Mouse (Mus musculus): ENCODE results near the gene Rel. TPM values are rescaled to one million over a fixed set of nuclear protein-coding genes. Genes with fewer than 3 reads are reported as not detected.

The Rel gene
- polyA plus RNA-seq, 1 experiment from 2014 or later: 0.68 TPM

- Histone ChIP-seq H3K36me3 (ENCODE audit: control insufficient read depth, insufficient read depth) (peaks cover 8% of the 10 kb centered on the region), H3K9me3 (replicated peaks; ENCODE audit: control insufficient read depth, low read length) (no peaks in the 10 kb centered on the region), H3K4me2 (ENCODE audit: low read depth, low read length) (no peak overlapping the region), H3K27ac (ENCODE audit: low read length) (no peak overlapping the region), H3K9ac (ENCODE audit: low read depth, low read length) (no peak overlapping the region), H3K4me1 (ENCODE audit: control insufficient read depth, low read depth, low read length) (no peaks in the 10 kb centered on the region), H3K27me3 (ENCODE audit: control insufficient read depth, insufficient read depth, low read depth, low read length) (no peaks in the 10 kb centered on the region), H3K4me3 (ENCODE audit: low read depth, low read length) (no peak overlapping the region)
- WGBS (ENCODE audit: insufficient replicate concordance): 79% methylated on average over 3 of the region's 3 CpGs
- ATAC-seq (ENCODE audit: low read depth): no peak
Observed at GRCm38 (mm10) chr11:23712299-23712698, 58.5 kb downstream of the Rel start.

- no peak overlapping the region for H3K27ac ChIP-seq (ENCODE audit: low read length)
- H3K4me2 ChIP-seq (ENCODE audit: low read depth, low read length): no peak overlapping the region
- H3K27me3 ChIP-seq (ENCODE audit: control insufficient read depth, insufficient read depth, low read depth, low read length): no peaks in the 10 kb centered on the region
- H3K4me1 ChIP-seq (ENCODE audit: control insufficient read depth, low read depth, low read length): no peaks in the 10 kb centered on the region
- H3K4me3 ChIP-seq (ENCODE audit: low read depth, low read length): no peak overlapping the region
- peaks cover 6% of the 10 kb centered on the region; the same call in 1 of the 2 replicates for H3K36me3 ChIP-seq (ENCODE audit: control insufficient read depth, insufficient read depth)
- 74% methylated on average over 7 of the region's 7 CpGs for WGBS (ENCODE audit: insufficient replicate concordance)
- no peak overlapping the region for H3K9ac ChIP-seq (ENCODE audit: low read depth, low read length)
- ATAC-seq (ENCODE audit: low read depth): no peak
- no peaks in the 10 kb centered on the region for H3K9me3 ChIP-seq (replicated peaks; ENCODE audit: control insufficient read depth, low read length)
Observed at GRCm38 (mm10) chr11:23704604-23705294, 66.0 kb downstream of the Rel start.

DNA sequence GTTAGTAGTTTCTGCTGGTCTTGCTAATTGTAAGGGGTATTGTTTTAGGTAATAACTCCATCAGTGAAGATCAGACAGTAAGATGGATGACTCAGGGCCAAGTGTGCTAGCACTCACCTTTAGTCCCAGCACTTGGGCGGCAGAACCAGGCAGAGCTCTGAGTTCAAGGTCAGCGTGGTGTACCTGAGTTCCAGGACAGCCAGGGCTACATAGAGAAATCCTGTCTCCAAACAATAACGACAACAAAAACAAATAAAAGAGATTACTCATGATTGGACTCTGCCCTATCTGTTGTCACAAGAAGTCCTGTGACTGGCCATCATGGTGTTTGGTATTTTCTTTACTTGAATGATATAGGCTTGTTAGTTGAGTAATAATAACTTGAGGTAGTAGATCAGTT is 68.9 kb downstream of the Rel start:
- Histone ChIP-seq H3K27me3 (ENCODE audit: control insufficient read depth, insufficient read depth, low read depth, low read length) (no peaks in the 10 kb centered on the region), H3K4me1 (ENCODE audit: control insufficient read depth, low read depth, low read length) (no peaks in the 10 kb centered on the region), H3K4me2 (ENCODE audit: low read depth, low read length) (no peak overlapping the region), H3K36me3 (ENCODE audit: control insufficient read depth, insufficient read depth) (0 out of 2 replicates have a peak, but pooled peaks cover 2% of the 10 kb centered on the region), H3K9ac (ENCODE audit: low read depth, low read length) (no peak overlapping the region), H3K4me3 (ENCODE audit: low read depth, low read length) (no peak overlapping the region), H3K9me3 (replicated peaks; ENCODE audit: control insufficient read depth, low read length) (no peaks in the 10 kb centered on the region), H3K27ac (ENCODE audit: low read length) (no peak overlapping the region)
- ATAC-seq (ENCODE audit: low read depth): no peak
- WGBS (ENCODE audit: insufficient replicate concordance): 68% methylated on average over 3 of the region's 3 CpGs

- no peak for ATAC-seq (ENCODE audit: low read depth)
- Histone ChIP-seq H3K9ac (ENCODE audit: low read depth, low read length) (no peak overlapping the region), H3K27me3 (ENCODE audit: control insufficient read depth, insufficient read depth, low read depth, low read length) (no peaks in the 10 kb centered on the region), H3K27ac (ENCODE audit: low read length) (no peak overlapping the region), H3K4me3 (ENCODE audit: low read depth, low read length) (no peak overlapping the region), H3K4me1 (ENCODE audit: control insufficient read depth, low read depth, low read length) (no peaks in the 10 kb centered on the region), H3K4me2 (ENCODE audit: low read depth, low read length) (no peak overlapping the region), H3K9me3 (replicated peaks; ENCODE audit: control insufficient read depth, low read length) (no peaks in the 10 kb centered on the region), H3K36me3 (ENCODE audit: control insufficient read depth, insufficient read depth) (0 out of 2 replicates have a peak, but pooled peaks cover 2% of the 10 kb centered on the region)
- WGBS (ENCODE audit: insufficient replicate concordance): 57% methylated on average over 3 of the region's 3 CpGs
Observed at GRCm38 (mm10) chr11:23699414-23700095, 71.2 kb downstream of the Rel start.

- 66% methylated on average over 2 of the region's 2 CpGs for WGBS (ENCODE audit: insufficient replicate concordance)
- no peak overlapping the region for H3K27ac ChIP-seq (ENCODE audit: low read length)
- no peak for ATAC-seq (ENCODE audit: low read depth)
Observed at GRCm38 (mm10) chr11:23698526-23698925, 72.2 kb downstream of the Rel start.

DNA sequence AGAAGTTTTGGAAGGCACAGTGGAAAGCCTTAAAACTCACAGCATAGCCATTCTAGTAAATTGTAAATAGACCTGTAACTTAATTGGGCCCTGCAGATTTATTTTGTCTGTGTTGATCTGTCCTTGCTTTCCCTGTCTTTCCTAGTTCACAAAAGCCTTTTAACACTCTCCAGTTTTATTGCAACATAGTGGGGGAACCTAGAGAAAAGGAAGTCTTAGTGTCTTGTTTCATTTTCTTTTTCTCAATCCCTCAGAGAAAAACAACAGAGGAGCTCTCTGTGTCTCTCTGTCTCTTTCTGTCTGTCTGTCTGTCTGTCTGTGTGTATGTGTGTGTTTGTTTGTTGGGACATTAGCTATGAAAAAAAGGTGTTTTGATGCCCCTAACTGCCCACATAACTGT is 74.9 kb downstream of the Rel start:
- no peak for ATAC-seq (ENCODE audit: low read depth)
- Histone ChIP-seq H3K27me3 (ENCODE audit: control insufficient read depth, insufficient read depth, low read depth, low read length) (no peaks in the 10 kb centered on the region), H3K4me2 (ENCODE audit: low read depth, low read length) (no peak overlapping the region)

More at GRCm38 (mm10) chr11:23698526-23698925, 72.2 kb downstream of the Rel start:
- Histone ChIP-seq H3K4me3 (ENCODE audit: low read depth, low read length) (no peak overlapping the region), H3K4me2 (ENCODE audit: low read depth, low read length) (no peak overlapping the region), H3K4me1 (ENCODE audit: control insufficient read depth, low read depth, low read length) (no peaks in the 10 kb centered on the region), H3K9me3 (replicated peaks; ENCODE audit: control insufficient read depth, low read length) (no peaks in the 10 kb centered on the region), H3K36me3 (ENCODE audit: control insufficient read depth, insufficient read depth) (0 out of 2 replicates have a peak, but pooled peaks cover 2% of the 10 kb centered on the region), H3K27me3 (ENCODE audit: control insufficient read depth, insufficient read depth, low read depth, low read length) (no peaks in the 10 kb centered on the region), H3K9ac (ENCODE audit: low read depth, low read length) (no peak overlapping the region)

GRCm38 (mm10) chr11:23693286-23693685 is 77.5 kb downstream of the Rel start:
- Histone ChIP-seq H3K4me2 (ENCODE audit: low read depth, low read length) (no peak overlapping the region), H3K36me3 (ENCODE audit: control insufficient read depth, insufficient read depth) (no peaks in the 10 kb centered on the region), H3K27me3 (ENCODE audit: control insufficient read depth, insufficient read depth, low read depth, low read length) (no peaks in the 10 kb centered on the region), H3K4me3 (ENCODE audit: low read depth, low read length) (no peak overlapping the region), H3K27ac (ENCODE audit: low read length) (no peak overlapping the region), H3K4me1 (ENCODE audit: control insufficient read depth, low read depth, low read length) (no peaks in the 10 kb centered on the region; the same call in 1 of the 2 replicates), H3K9ac (ENCODE audit: low read depth, low read length) (no peak overlapping the region), H3K9me3 (replicated peaks; ENCODE audit: control insufficient read depth, low read length) (no peaks in the 10 kb centered on the region)
- WGBS (ENCODE audit: insufficient replicate concordance): 61% methylated on average over 2 of the region's 2 CpGs
- no peak for ATAC-seq (ENCODE audit: low read depth)

More for the DNA sequence above, 74.9 kb downstream of the Rel start:
- no peak overlapping the region for H3K9ac ChIP-seq (ENCODE audit: low read depth, low read length)
- no peak overlapping the region for H3K27ac ChIP-seq (ENCODE audit: low read length)
- no peaks in the 10 kb centered on the region for H3K9me3 ChIP-seq (replicated peaks; ENCODE audit: control insufficient read depth, low read length)
- H3K4me1 ChIP-seq (ENCODE audit: control insufficient read depth, low read depth, low read length): no peaks in the 10 kb centered on the region; the same call in 1 of the 2 replicates
- H3K4me3 ChIP-seq (ENCODE audit: low read depth, low read length): no peak overlapping the region
- no peaks in the 10 kb centered on the region for H3K36me3 ChIP-seq (ENCODE audit: control insufficient read depth, insufficient read depth)

- no peak overlapping the region for H3K4me2 ChIP-seq (ENCODE audit: low read depth, low read length)
- H3K27ac ChIP-seq (ENCODE audit: low read length): no peak overlapping the region
- no peaks in the 10 kb centered on the region; the same call in 1 of the 2 replicates for H3K4me1 ChIP-seq (ENCODE audit: control insufficient read depth, low read depth, low read length)
- 54% methylated on average over 1 of the region's 1 CpGs for WGBS (ENCODE audit: insufficient replicate concordance)
- H3K27me3 ChIP-seq (ENCODE audit: control insufficient read depth, insufficient read depth, low read depth, low read length): no peaks in the 10 kb centered on the region
- H3K4me3 ChIP-seq (ENCODE audit: low read depth, low read length): no peak overlapping the region
- ATAC-seq (ENCODE audit: low read depth): no peak
- H3K9me3 ChIP-seq (replicated peaks; ENCODE audit: control insufficient read depth, low read length): no peaks in the 10 kb centered on the region
- H3K9ac ChIP-seq (ENCODE audit: low read depth, low read length): no peak overlapping the region
- H3K36me3 ChIP-seq (ENCODE audit: control insufficient read depth, insufficient read depth): no peaks in the 10 kb centered on the region
Observed at GRCm38 (mm10) chr11:23688060-23688459, 82.7 kb downstream of the Rel start.
